Mouse (Mus musculus): ENCODE results near the gene Mrpl44. TPM values are rescaled to one million over a fixed set of nuclear protein-coding genes. Genes with fewer than 3 reads are reported as not detected.

Mrpl44 gene
- polyA plus RNA-seq, 1 experiment from 2014 or later: 49.6 TPM

DNA sequence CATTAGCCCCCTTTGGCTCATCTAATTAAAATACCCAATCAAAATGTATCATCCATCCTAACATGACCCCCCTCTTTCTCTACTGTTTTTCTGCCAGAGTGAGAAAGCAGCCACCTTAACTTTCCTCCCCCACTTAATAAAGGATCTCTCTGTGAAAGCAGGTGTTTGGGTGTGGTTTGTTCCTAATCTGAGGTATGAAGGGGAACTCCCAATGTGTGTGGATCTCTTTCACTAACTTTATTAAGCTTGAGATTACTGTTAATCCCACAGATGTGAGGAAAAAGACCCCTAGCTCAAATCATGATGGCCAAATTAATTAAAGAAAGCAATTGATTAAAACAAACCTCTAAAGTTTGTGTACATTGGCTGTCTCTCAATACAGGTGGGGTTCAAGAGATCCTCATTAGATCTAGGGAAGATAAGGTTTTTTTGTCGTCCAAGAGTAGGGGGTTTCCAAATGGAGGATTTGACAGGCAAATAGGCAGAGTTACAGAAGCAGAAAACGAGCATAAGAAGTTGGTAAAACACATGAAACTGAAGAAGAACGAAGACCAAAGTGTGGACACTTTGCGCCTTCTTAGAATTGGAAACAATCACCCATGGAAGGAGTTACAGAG, 1.5 kb upstream of the Mrpl44 start:
- ATAC-seq (replicated peaks; ENCODE audit: low FRiP score) (no peak), DNase-seq (ENCODE audit: low spot score) (no peak)
- Histone ChIP-seq H3K9ac (ENCODE audit: low read depth, low read length) (no peak overlapping the region), H3K4me2 (no peak overlapping the region), H3K27me3 (replicated peaks; ENCODE audit: control insufficient read depth, insufficient read depth, low read length) (no peaks in the 10 kb centered on the region), H3K4me1 (replicated peaks; ENCODE audit: control insufficient read depth, insufficient read depth, low read length) (no peaks in the 10 kb centered on the region; the same call in 1 of the 2 replicates), H3K27ac (ENCODE audit: low read depth, low read length) (no peak overlapping the region), H3K4me3 (ENCODE audit: low read depth, low read length) (no peak overlapping the region), H3K9me3 (ENCODE audit: control insufficient read depth, low read length) (no peaks in the 10 kb centered on the region), H3K36me3 (ENCODE audit: control insufficient read depth, insufficient read depth, low read length) (peaks cover 6% of the 10 kb centered on the region; the same call in 1 of the 2 replicates)
- 75% methylated on average over 4 of the region's 4 CpGs for WGBS

DNA sequence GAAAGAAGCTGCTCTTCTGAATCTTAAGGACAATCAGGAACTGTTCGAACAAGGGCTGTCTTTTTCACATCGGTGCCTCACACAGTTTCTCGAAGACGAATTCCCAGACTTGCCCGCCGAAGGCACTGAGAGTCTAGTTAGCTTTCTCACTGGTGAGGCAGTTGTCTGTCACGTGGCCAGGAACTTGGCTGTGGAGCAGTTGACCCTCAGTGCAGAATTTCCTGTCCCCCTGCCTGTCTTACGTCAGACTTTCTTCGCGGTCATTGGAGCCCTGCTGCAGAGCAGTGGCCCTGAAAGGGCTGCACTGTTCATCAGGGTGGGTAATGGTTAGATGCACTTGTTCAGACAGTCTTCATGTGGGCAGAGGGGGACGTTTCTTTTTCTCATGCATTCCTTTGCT, 2.2 kb downstream of the Mrpl44 start:
- no peak for ATAC-seq (replicated peaks; ENCODE audit: low FRiP score)
- no peak overlapping the region for H3K27ac ChIP-seq (ENCODE audit: low read depth, low read length)

DNA sequence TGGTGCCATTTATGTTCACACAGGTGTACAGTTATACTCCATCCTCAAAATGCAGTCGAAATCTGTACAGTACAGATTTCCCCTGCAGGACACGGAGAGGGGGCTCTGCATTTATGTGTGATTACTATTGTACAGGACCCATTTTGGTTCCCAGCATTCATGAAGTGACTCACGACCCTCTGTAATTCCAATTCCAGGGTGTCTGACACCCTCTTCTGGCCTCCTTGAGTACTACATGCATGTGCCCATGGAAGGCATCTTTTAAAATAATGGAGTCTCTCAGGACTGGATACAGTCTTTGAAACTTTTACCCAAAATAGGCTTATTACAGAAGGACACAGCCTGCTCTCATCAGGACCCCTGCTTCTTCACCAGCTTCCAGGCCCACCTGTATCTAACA, 6.6 kb downstream of the Mrpl44 start:
- Histone ChIP-seq H3K36me3 (ENCODE audit: control insufficient read depth, insufficient read depth, low read length) (peaks cover 24% of the 10 kb centered on the region), H3K4me2 (no peak overlapping the region), H3K4me1 (replicated peaks; ENCODE audit: control insufficient read depth, insufficient read depth, low read length) (no peaks in the 10 kb centered on the region), H3K27me3 (replicated peaks; ENCODE audit: control insufficient read depth, insufficient read depth, low read length) (no peaks in the 10 kb centered on the region), H3K4me3 (ENCODE audit: low read depth, low read length) (no peak overlapping the region), H3K27ac (ENCODE audit: low read depth, low read length) (no peak overlapping the region), H3K9ac (ENCODE audit: low read depth, low read length) (no peak overlapping the region), H3K9me3 (ENCODE audit: control insufficient read depth, low read length) (no peaks in the 10 kb centered on the region)
- 82% methylated on average over 3 of the region's 3 CpGs for WGBS
- ATAC-seq (replicated peaks; ENCODE audit: low FRiP score) (0 out of 2 replicates have a peak, but pooled peaks have one; percentile 7), DNase-seq (ENCODE audit: low spot score) (no peak)

More for the DNA sequence above, 2.2 kb downstream of the Mrpl44 start:
- Histone ChIP-seq H3K4me1 (replicated peaks; ENCODE audit: control insufficient read depth, insufficient read depth, low read length) (no peaks in the 10 kb centered on the region; the same call in 1 of the 2 replicates), H3K9ac (ENCODE audit: low read depth, low read length) (no peak overlapping the region), H3K4me3 (ENCODE audit: low read depth, low read length) (no peak overlapping the region), H3K4me2 (no peak overlapping the region), H3K27me3 (replicated peaks; ENCODE audit: control insufficient read depth, insufficient read depth, low read length) (no peaks in the 10 kb centered on the region), H3K9me3 (ENCODE audit: control insufficient read depth, low read length) (no peaks in the 10 kb centered on the region), H3K36me3 (ENCODE audit: control insufficient read depth, insufficient read depth, low read length) (peaks cover 24% of the 10 kb centered on the region)
- no peak for DNase-seq (ENCODE audit: low spot score)
- 79% methylated on average over 11 of the region's 11 CpGs for WGBS

DNA sequence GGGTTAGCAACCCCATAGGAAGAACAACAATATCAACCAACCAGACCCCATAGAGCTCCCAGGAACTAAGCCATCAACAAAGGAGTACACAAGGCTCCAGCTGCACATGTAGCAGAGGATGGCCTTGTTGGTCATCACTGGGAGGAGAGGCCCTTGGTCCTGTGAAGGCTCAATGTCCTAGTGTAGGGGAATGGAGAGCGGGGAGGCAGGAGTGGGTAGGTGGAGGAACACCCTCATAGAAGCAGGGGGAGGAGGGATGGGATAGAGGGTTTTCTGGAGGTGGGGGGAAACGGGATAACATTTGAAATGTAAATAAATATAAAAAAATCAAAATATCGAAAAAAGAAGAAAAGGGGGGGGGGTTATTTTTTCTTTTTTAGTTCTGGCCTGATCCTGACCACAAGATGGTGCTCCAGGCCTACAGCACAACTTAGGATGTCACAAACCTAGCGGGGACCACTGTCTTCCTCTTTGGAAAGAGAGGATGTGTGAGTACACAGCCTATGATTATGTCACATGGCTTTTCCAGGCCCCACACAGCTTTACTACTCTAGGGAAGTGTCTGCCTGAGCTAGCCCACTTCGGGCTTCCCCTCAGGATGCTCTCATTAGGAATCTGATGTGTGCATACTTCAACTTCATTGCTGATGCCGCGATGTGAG, 10.6 kb downstream of the Mrpl44 start:
- Histone ChIP-seq H3K4me1 (replicated peaks; ENCODE audit: control insufficient read depth, insufficient read depth, low read length) (no peaks in the 10 kb centered on the region), H3K4me3 (ENCODE audit: low read depth, low read length) (no peak overlapping the region), H3K4me2 (no peak overlapping the region), H3K9me3 (ENCODE audit: control insufficient read depth, low read length) (no peaks in the 10 kb centered on the region), H3K9ac (ENCODE audit: low read depth, low read length) (no peak overlapping the region), H3K27ac (ENCODE audit: low read depth, low read length) (no peak overlapping the region), H3K27me3 (replicated peaks; ENCODE audit: control insufficient read depth, insufficient read depth, low read length) (no peaks in the 10 kb centered on the region), H3K36me3 (ENCODE audit: control insufficient read depth, insufficient read depth, low read length) (peaks cover 11% of the 10 kb centered on the region)
- WGBS: 65% methylated on average over 7 of the region's 7 CpGs
- DNase-seq (ENCODE audit: low spot score): no peak
- no peak for ATAC-seq (replicated peaks; ENCODE audit: low FRiP score)

DNA sequence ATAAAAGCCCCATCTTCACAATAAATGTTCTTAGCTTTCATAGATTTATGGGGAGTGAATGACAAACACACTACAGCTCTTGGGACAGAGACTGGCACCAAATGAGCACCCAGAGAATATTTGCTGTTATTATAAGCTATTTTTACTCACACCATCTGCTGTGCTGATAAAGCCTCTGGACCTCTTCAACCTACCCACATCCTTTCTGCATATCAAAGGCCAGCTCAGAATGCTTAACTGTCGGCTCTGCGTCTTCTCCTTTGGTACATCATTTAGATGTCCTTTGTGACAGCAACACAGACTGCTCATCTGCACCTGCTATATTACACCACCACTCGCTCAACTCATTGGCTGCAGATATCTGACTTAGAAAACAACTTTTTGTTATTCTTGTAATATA, 21.3 kb downstream of the Mrpl44 start:
- Histone ChIP-seq H3K4me1 (replicated peaks; ENCODE audit: control insufficient read depth, insufficient read depth, low read length) (no peaks in the 10 kb centered on the region), H3K9me3 (ENCODE audit: control insufficient read depth, low read length) (no peaks in the 10 kb centered on the region), H3K27me3 (replicated peaks; ENCODE audit: control insufficient read depth, insufficient read depth, low read length) (no peaks in the 10 kb centered on the region), H3K9ac (ENCODE audit: low read depth, low read length) (no peak overlapping the region), H3K27ac (ENCODE audit: low read depth, low read length) (no peak overlapping the region), H3K4me2 (no peak overlapping the region), H3K4me3 (ENCODE audit: low read depth, low read length) (no peak overlapping the region), H3K36me3 (ENCODE audit: control insufficient read depth, insufficient read depth, low read length) (no peaks in the 10 kb centered on the region)
- ATAC-seq (replicated peaks; ENCODE audit: low FRiP score): no peak
- 78% methylated on average over 3 of the region's 3 CpGs for WGBS
- DNase-seq (ENCODE audit: low spot score): no peak

DNA sequence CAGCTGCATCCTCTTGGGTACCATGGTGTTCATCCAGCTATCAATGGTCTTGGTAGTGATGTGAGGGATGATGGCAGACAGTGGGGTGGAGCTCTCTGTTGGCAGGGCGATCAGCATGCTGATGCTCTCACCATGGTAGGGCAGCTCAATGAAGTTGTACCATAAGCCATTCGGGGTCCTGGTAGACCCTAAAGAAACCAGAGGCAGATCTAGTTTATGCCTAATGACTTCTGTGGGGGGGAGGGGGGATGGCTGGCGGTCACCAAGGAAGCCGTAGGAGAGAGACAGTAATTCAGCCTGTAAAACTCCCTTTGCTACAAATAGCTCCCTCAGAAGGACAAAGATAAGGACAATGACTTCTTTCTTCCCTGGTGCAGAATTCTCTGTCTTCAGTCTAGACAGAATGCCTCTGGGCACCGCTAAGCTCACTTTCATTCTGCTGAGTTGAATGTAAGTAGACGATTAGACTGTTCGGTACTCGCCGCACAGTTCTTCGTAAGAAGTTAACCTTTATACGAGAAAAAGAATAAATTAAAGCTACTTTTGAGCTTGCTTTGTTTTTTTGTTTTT, 27.1 kb downstream of the Mrpl44 start:
- 88% methylated on average over 11 of the region's 11 CpGs for WGBS
- no peaks in the 10 kb centered on the region for H3K36me3 ChIP-seq (ENCODE audit: control insufficient read depth, insufficient read depth, low read length)
- DNase-seq (ENCODE audit: low spot score) (no peak), ATAC-seq (replicated peaks; ENCODE audit: low FRiP score) (no peak)
- H3K27me3 ChIP-seq (replicated peaks; ENCODE audit: control insufficient read depth, insufficient read depth, low read length): no peaks in the 10 kb centered on the region
- H3K4me3 ChIP-seq (ENCODE audit: low read depth, low read length): no peak overlapping the region
- no peak overlapping the region for H3K27ac ChIP-seq (ENCODE audit: low read depth, low read length)
- no peaks in the 10 kb centered on the region for H3K9me3 ChIP-seq (ENCODE audit: control insufficient read depth, low read length)
- H3K9ac ChIP-seq (ENCODE audit: low read depth, low read length): no peak overlapping the region
- no peaks in the 10 kb centered on the region for H3K4me1 ChIP-seq (replicated peaks; ENCODE audit: control insufficient read depth, insufficient read depth, low read length)
- no peak overlapping the region for H3K4me2 ChIP-seq

DNA sequence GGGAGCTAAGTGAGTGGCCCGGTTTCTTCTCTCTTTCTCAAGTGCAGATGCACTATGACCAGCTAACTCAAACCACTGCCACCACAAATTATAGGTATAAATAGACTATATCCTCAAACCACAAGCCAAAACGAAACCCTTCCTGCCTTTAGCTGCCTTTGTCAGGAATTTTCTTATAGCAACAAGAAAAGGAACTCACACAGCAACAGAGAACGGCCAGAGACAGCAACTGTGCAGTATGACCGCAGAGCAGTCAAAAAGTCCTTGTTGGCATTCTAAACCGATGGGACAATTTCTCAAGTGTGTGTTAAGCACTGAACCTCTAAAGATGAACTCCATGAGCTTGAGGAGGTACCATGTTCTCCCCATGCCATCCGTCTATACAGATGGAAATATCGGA, 27.8 kb downstream of the Mrpl44 start:
- H3K4me2 ChIP-seq: no peak overlapping the region
- DNase-seq (ENCODE audit: low spot score) (no peak), ATAC-seq (replicated peaks; ENCODE audit: low FRiP score) (no peak)
- no peak overlapping the region for H3K4me3 ChIP-seq (ENCODE audit: low read depth, low read length)
- 74% methylated on average over 7 of the region's 7 CpGs for WGBS
- no peak overlapping the region for H3K27ac ChIP-seq (ENCODE audit: low read depth, low read length)
- no peaks in the 10 kb centered on the region for H3K4me1 ChIP-seq (replicated peaks; ENCODE audit: control insufficient read depth, insufficient read depth, low read length)
- H3K36me3 ChIP-seq (ENCODE audit: control insufficient read depth, insufficient read depth, low read length): no peaks in the 10 kb centered on the region
- H3K9me3 ChIP-seq (ENCODE audit: control insufficient read depth, low read length): no peaks in the 10 kb centered on the region
- no peaks in the 10 kb centered on the region for H3K27me3 ChIP-seq (replicated peaks; ENCODE audit: control insufficient read depth, insufficient read depth, low read length)
- H3K9ac ChIP-seq (ENCODE audit: low read depth, low read length): no peak overlapping the region

DNA sequence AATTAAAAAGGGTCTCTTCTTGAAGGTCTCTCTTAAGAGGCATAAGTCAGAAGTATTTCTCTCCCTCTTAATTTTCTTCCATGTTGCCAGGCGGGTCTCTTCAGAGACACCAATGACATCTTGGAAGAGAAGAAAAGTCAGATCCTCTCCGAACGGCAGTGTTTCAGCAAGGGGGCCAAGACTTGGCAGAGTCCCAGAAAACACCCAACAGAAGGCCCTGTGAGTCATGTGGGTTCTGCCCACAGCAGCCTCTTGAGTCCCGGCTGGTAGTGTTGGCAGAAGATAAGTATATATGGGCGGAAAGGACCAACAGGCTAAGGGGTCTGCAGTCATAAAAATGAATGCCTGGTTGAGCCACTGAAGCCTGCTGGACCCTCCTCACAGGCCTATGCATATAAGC, 31.0 kb downstream of the Mrpl44 start:
- Histone ChIP-seq H3K27ac (ENCODE audit: low read depth, low read length) (no peak overlapping the region), H3K27me3 (replicated peaks; ENCODE audit: control insufficient read depth, insufficient read depth, low read length) (no peaks in the 10 kb centered on the region), H3K36me3 (ENCODE audit: control insufficient read depth, insufficient read depth, low read length) (no peaks in the 10 kb centered on the region), H3K4me3 (ENCODE audit: low read depth, low read length) (no peak overlapping the region), H3K4me1 (replicated peaks; ENCODE audit: control insufficient read depth, insufficient read depth, low read length) (no peaks in the 10 kb centered on the region), H3K4me2 (no peak overlapping the region), H3K9ac (ENCODE audit: low read depth, low read length) (no peak overlapping the region), H3K9me3 (ENCODE audit: control insufficient read depth, low read length) (no peaks in the 10 kb centered on the region)
- 69% methylated on average over 5 of the region's 5 CpGs for WGBS
- ATAC-seq (replicated peaks; ENCODE audit: low FRiP score): no peak
- DNase-seq (ENCODE audit: low spot score): no peak

DNA sequence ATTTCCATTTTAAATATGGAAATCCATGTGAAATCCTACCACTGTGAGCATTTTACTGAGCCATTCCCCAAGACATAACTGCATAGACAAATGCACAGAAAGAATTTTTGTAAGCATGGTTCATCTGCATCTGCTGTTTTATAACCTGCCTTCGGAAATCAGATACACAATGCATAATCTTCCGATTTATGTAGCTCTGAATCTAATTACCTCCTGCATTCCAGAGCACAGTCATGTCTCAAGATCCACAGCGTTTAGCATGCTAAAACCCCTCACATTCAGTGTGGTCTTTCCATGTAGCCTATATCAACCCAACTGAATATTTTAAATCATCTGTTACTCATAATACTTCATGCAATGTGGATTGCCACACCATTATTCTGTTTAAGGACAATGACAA, 33.6 kb downstream of the Mrpl44 start:
- Histone ChIP-seq H3K4me3 (ENCODE audit: low read depth, low read length) (no peak overlapping the region), H3K9me3 (ENCODE audit: control insufficient read depth, low read length) (no peaks in the 10 kb centered on the region), H3K4me1 (replicated peaks; ENCODE audit: control insufficient read depth, insufficient read depth, low read length) (no peaks in the 10 kb centered on the region), H3K36me3 (ENCODE audit: control insufficient read depth, insufficient read depth, low read length) (no peaks in the 10 kb centered on the region), H3K4me2 (no peak overlapping the region), H3K27me3 (replicated peaks; ENCODE audit: control insufficient read depth, insufficient read depth, low read length) (no peaks in the 10 kb centered on the region), H3K27ac (ENCODE audit: low read depth, low read length) (no peak overlapping the region), H3K9ac (ENCODE audit: low read depth, low read length) (no peak overlapping the region)
- 80% methylated on average over 3 of the region's 3 CpGs for WGBS
- ATAC-seq (replicated peaks; ENCODE audit: low FRiP score): no peak
- DNase-seq (ENCODE audit: low spot score): no peak
